Mouse (Mus musculus): ENCODE data around the gene Fktn.

DNA sequence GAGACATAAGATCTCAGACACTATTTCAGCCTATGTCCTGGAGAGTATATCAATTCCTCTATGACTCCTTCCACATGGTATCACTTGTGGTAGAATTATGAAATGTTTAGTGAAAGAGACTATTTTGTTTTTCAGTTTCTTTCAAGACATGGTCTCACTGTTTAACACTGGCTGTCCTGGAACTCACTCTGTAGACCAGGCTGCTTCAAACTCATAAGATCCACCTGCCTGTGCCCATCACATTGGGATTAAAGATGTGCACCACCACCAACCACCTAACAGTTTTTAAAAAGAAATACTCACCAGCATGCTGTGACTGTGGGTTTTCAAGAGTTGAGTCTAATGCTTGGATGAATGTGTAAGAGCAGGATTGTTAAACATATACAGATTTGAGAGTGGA is 43.2 kb downstream of the Fktn start:
- TF ChIP-seq GATA1 (IDR thresholded peaks at IDR 0.05; ENCODE audit: low read length) (no peak), TAL1 (IDR thresholded peaks at IDR 0.05; ENCODE audit: low read length) (no peak)

Measured in erythroblast, embryonic 14.5 days (primary cell).